Mouse (Mus musculus) embryo, embryonic 10 days (tissue): ENCODE measurements at regions not wholly inside any gene's neighbourhood (a gene's known extent, or its start where the extent isn't known, plus 50 kb on each side); places are given as distances from the start of the nearest gene placed in this dataset.

Experiments
- DNase-seq: peaks from one replicate; pipeline ENCODE4 v3.0.0-alpha.2; 2015; ENCODE audit warnings: low spot score

- no peak for DNase-seq
These were observed 216.9 kb upstream of the Mettl25 start for GRCm38 (mm10) chr10:106058050-106058449.

DNA sequence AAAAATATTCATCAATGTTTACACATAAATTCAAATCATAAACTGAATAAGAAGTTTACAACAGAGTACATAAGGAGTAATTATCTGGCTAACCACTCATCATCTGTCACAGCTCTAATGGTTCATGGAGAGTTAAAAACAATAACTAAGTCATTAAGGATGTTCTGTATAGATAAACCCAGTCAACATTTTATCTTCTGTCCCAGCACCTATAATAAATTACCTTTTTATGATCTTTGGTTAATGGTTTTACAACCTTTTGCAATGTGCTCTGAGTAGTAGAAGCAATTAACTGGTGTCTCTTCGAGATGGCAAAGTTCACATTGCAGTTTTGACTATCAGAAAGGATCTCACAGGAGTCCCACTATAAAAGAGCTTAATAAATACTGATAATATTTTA lies 197.3 kb upstream of the Mettl25 start:
- DNase-seq = no peak

DNA sequence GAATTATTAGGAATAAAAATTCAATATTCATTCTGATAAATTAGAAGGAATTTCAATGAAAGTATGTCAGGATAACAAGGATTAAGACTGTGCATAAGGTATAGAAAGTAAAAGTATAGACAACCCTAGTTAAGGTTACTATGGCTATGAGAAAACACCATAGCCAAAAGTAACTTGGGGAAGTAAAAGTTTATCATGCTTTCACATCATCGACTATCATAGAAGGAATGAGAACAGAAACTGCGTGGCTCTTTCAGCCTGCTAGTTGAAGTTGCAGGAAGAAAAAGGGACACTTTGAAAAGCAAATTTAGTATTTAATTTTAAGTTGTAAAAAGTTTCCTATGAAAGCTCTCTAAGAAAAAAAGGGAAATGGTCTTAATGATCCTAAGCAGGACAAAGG lies 196.9 kb upstream of the Mettl25 start:
- no peak for DNase-seq

DNA sequence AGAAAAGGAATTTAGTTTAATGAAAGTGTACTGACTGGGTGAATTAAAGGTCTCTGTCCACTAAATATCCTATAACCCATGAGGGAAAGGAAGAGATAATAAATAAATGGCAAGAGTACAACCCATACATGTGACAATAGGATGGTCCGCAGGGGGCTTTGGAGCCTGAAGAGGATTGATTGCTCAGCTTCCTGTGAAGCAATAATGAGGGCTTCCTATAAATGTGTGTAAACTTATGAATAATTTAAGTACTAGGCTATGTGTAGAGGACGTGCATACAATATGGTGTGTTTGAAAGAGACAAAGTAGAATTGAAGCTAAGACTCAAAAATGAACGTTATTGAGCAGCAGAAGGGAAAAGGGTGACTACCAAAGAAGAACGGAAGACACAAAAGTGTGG lies 192.2 kb upstream of the Mettl25 start:
- DNase-seq = no peak

DNA sequence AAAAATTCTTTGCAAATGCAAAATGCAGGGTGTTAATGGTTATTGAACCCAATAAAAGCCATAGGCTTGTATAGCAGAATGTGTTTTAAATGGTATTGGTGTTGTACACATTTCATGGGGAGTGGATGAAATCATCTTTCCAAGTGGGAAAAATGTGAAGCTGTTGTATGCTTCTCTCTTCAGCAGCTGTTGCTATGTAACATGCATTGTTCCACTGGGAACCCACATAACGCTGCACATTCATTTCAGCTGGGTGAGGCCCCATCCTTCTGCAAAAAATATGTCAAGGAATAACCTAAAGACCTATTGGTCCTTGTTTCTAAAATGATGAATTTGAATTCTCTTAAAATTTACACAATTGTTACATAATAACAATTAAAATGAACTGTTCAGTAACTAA lies 183.5 kb upstream of the Mettl25 start:
- DNase-seq = no peak

DNA sequence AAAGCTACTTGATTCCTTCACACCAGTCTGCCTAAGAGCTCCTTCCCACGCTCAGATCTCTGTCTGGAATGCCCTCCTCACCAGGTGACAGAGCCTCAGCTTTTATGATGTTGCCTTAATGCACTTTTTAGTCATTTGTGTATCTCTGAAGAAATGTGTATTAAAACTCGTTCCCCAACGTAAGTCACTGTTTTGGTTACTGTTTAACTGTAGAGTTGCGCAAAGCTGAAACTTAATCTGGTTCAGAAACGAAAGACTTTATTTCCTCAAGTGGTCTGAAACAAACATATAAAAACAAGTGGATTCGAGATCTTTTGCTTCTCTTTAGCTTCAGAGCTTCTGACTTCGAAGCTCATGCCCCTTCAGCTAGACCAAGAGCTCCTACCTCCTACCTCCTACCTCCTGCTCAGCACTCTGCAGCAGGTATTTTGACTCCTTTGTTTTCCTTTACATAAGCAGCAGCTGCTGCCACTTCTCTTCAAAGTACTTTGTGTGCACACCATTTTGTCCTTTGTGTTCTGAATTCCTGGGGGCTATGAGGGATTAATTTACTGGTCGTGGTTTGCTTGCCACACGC lies 182.5 kb upstream of the Mettl25 start:
- DNase-seq = no peak

DNA sequence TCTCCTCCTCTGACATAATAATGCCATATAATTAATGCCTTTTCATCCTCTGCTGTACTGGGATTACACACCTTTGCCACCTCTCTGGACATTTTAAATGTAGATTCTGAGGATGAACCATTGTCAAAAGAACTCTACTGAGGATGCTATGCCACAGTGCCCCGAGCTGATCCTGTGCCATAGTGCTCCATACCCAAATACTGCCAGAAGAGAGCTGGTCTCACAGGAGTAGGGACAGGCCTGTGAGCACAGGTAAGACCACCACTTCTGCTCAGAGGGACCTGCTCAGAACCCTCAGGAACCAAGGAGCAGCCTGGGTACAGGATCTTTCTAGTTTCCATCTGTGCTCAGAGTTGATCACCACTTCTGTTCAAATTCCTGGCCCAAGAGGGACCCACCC lies 174.8 kb upstream of the Mettl25 start:
- no peak for DNase-seq

- no peak for DNase-seq
These were observed 174.3 kb upstream of the Mettl25 start for GRCm38 (mm10) chr10:106015436-106015835.

DNA sequence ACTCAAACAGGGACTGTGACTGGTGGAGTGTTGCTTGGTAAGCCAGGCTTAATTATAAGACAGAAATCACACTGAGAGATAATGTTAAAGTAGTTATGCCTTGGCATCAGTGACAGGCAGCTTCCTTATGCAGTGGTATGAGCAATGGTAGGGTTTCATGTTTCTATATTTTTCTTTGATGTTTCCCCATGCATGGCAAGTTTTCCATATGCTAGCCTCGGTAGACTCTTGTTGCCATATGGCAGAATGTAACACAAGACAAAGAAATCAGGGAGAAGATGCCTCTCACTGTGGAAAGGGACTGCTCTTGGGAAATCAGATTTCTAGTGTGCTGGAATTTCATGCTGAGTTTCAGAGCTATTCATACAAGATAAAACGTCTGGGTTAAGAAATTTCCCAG lies 169.0 kb upstream of the Mettl25 start:
- no peak for DNase-seq

DNA sequence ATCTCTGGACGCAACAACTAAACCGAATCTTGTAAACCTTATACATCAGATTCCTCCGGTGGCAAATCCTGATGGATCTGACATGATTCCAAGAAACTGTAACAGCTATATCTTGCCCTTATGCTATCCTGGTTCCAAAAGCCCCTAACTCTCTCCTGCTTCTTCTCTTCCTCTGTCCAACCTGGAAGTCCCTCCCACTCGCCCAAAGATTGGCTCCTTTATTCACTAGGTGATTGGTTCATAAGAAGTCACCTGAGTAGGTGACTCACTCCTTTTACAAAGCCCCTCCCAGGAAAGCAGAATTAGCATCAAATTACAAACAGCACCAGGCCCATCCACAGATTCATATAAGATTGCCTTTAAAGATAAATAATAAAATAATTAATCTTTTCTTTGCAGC lies 166.2 kb upstream of the Mettl25 start:
- DNase-seq = no peak

- DNase-seq = no peak
These were observed 165.7 kb upstream of the Mettl25 start for GRCm38 (mm10) chr10:106006861-106007260.

DNA sequence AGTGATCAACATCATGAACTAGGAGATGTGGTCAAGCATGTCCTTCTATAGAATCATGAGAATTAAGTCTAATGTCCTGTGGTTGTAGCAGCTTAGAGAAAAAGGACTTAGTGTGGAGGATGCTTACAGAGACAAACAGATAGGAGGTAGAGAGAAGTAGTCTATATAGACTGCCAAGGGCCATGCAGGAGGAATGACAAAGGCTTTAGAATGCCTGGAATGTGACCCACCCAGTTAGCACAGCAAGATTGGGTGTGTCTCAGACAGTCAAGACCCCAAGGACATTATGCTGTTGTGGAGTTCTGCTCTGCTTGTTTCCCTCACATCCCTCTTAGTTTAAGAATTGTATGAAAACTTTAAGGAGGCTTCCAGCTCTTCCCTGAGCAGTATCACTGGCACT lies 164.9 kb upstream of the Mettl25 start:
- no peak for DNase-seq

DNA sequence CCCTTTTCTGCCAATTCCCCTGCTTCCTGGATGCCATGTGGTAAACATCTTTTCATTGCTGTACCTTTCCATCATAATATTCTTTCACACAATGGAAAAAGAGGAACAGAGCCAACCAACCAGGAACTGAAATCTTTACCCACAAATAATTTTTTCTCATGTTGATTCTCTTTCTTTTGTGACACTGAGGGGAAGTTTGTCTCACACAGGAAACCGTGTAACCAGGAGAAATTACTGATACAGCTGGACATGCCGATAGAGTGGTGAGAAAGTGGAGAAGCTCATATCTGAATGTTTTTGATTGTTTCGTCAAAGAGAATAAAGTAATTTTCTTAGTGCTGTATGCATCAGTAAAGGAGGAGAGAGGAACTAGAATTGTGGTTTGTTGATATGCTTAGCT lies 116.3 kb upstream of the Mettl25 start:
- DNase-seq = no peak

- DNase-seq = no peak
These were observed 92.1 kb upstream of the Mettl25 start for GRCm38 (mm10) chr10:105933309-105933708.

- DNase-seq = no peak
These were observed 91.6 kb upstream of the Mettl25 start for GRCm38 (mm10) chr10:105932786-105933185.

GRCm38 (mm10) chr10:105927596-105927995 lies 86.4 kb upstream of the Mettl25 start:
- DNase-seq = no peak

DNA sequence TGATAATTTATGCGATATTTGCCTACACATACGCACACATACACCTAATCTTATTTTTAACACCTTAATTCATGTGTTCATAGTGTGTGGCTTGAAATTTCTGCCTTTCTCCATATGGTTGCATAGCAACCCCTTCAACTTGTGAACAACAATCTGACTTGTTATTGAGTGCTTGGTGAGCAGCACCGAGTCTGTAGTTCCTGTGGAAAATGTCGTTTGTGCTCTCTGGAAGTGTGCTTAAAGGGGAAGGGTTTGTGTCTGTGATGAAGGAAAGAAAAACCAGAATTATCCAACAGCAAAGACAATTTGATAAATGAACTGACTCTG lies 85.7 kb upstream of the Mettl25 start:
- DNase-seq = no peak

DNA sequence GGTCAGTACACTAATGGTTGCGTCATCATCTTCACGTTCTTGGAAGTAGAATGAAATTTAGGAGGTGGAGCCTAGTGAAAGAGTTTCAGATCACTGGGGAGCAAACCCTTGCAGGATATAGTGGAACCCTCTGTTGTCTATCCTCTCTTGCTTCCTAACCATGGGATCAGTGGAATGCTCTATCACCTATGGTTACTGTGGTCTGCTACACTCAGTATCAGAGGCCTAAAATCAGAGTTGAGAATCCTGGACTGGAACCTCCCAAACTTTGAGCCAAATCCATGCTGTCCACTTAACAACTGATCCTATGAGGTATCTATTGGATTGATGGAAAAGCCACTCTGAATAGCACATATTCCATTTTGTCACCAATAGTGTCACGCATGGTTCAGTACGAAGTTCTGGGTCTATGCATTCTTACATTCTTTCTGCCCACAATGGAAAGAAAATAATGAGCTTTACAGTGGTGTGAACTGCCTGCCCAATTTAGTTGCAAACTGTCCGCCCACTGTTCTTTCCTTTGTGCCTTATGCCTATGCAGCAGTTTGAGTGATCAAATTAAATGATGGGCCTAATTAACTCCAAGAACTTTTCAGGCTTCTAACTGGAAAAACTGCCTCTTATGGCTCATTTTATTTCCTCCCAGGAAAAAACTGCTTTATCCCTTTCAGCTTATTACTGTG lies 85.2 kb upstream of the Mettl25 start:
- no peak for DNase-seq

GRCm38 (mm10) chr10:105899677-105900076 lies 58.5 kb upstream of the Mettl25 start:
- DNase-seq = peak; percentile 8

GRCm38 (mm10) chr10:105899225-105899624 lies 58.0 kb upstream of the Mettl25 start:
- no peak for DNase-seq
